Mouse (Mus musculus): Measurements from ENCODE around the gene Dpyd. TPM values are rescaled to one million over a fixed set of nuclear protein-coding genes. Genes with fewer than 3 reads are reported as not detected.

The Dpyd gene
- polyA plus RNA-seq, 1 experiment from 2014 or later = 16.0 TPM

DNA sequence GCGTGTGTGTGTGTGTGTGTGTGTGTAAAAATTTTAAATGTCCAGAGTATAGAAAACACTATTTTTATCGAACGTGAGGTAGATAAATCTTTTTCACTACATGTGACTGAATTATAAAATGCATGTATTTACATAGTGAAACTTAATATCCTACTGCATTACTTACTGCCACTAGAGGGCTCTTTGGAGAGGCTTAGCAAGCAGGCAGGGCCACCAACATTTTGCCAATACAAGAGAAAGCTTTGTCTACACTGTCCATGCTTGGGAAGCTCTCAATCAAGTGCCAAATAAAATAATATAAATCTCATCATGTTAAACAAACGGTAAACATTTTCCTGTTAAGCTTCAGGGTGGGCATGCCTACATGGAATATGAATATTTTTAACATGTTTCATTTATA, 429.9 kb downstream of the Dpyd start:
- Histone ChIP-seq H3K9me3 (no peaks in the 10 kb centered on the region), H3K4me2 (replicated peaks) (no peak overlapping the region), H3K9ac (no peak overlapping the region), H3K4me3 (no peak overlapping the region), H3K36me3 (no peaks in the 10 kb centered on the region), H3K27ac (no peak overlapping the region), H3K27me3 (no peaks in the 10 kb centered on the region), H3K4me1 (no peaks in the 10 kb centered on the region)
- 74% methylated on average over 4 of the region's 4 CpGs for WGBS
- ATAC-seq (ENCODE audit: insufficient number of reproducible peaks, insufficient read depth, low FRiP score, low TSS enrichment) = no peak

DNA sequence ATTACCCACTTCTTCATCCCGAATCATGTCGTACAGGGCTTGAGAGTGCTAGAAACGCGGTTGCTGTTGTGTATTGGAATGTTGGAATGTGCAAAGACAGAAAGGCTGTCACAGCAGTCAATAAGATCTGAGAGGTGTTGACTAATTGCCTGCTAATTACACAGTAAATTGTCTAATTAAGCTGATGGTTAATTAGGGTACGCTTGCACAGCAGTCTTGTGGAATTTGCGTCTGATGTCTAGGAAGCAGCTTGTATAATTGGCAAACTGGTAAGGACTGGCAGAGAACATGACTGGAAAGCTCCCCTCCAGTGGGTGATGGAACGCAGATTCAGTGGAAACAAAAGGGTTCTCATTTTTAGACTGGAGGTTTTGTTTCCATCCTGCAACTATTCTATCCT, 459.3 kb downstream of the Dpyd start:
- no peak overlapping the region for H3K9ac ChIP-seq
- no peaks in the 10 kb centered on the region for H3K36me3 ChIP-seq
- no peaks in the 10 kb centered on the region for H3K4me1 ChIP-seq
- ATAC-seq (ENCODE audit: insufficient number of reproducible peaks, insufficient read depth, low FRiP score, low TSS enrichment) = no peak
- no peak overlapping the region for H3K4me2 ChIP-seq (replicated peaks)
- 61% methylated on average over 7 of the region's 7 CpGs for WGBS
- no peak overlapping the region for H3K4me3 ChIP-seq
- no peak overlapping the region for H3K27ac ChIP-seq
- H3K9me3 ChIP-seq = no peaks in the 10 kb centered on the region
- H3K27me3 ChIP-seq = no peaks in the 10 kb centered on the region

DNA sequence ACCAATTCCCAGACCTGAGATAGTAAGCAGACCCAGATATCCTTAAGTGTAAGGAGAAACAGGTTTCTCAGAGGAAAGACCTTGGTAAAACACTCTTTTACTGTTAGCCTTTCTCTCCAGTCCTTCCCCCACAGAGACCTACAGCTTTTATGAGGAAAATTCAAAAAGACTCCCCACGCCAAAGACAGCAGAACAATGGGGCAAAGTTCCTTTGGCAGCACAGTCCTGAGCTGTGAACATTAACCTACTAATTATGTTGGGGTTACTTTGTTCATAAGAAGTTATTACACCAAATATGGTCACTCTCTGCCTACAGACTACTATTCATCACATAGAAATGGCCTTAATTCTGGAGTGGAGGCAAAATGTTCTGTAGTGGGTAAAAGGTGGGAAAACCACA, 480.7 kb downstream of the Dpyd start:
- H3K27me3 ChIP-seq = no peaks in the 10 kb centered on the region
- 59% methylated on average over 1 of the region's 1 CpGs for WGBS
- H3K4me3 ChIP-seq = no peak overlapping the region
- H3K27ac ChIP-seq = no peak overlapping the region
- ATAC-seq (ENCODE audit: insufficient number of reproducible peaks, insufficient read depth, low FRiP score, low TSS enrichment) = no peak
- no peaks in the 10 kb centered on the region for H3K36me3 ChIP-seq
- no peaks in the 10 kb centered on the region for H3K9me3 ChIP-seq
- no peak overlapping the region for H3K9ac ChIP-seq
- H3K4me2 ChIP-seq (replicated peaks) = no peak overlapping the region
- H3K4me1 ChIP-seq = no peaks in the 10 kb centered on the region

DNA sequence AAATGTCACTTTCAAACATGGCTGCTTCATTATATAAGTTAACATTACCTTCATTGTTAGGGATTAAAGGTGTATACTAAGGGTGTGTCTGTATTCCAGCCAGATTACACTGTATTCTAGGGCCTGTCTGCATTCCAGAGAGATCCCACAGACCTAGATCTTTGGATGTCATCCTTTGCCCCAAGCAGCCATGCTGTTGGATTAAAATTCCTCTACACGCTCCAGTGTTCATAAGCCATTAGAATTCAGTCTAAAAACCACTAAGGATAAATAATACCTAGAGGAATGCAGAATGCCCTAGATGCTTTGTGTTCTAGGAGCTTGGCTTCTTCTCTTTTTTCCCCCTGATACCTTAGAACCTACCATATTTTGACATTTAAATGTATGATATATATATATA, 494.2 kb downstream of the Dpyd start:
- ATAC-seq (ENCODE audit: insufficient number of reproducible peaks, insufficient read depth, low FRiP score, low TSS enrichment) = no peak
- Histone ChIP-seq H3K4me2 (replicated peaks) (no peak overlapping the region), H3K4me3 (no peak overlapping the region), H3K36me3 (no peaks in the 10 kb centered on the region), H3K27me3 (no peaks in the 10 kb centered on the region), H3K9me3 (no peaks in the 10 kb centered on the region), H3K9ac (no peak overlapping the region), H3K4me1 (no peaks in the 10 kb centered on the region), H3K27ac (no peak overlapping the region)
- WGBS = 88% methylated on average over 1 of the region's 1 CpGs

DNA sequence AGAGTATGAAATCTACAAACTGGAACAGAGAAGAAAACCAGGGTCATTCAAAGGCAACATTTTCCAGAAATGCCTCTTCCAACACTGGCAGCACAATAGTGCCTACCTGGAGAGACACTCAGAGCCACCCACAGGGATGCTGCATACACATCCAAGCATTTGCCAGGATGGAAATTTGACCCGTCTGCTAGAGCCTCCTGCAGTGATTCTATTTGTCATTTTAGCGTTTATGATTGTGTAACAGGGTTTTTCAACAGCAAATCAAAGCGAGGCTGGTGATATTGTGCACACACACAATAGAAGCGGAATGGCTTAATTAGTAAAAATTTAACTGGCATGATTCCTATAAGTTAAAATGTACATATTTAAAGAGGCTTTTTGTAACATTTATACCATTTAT, 501.3 kb downstream of the Dpyd start:
- no peaks in the 10 kb centered on the region for H3K36me3 ChIP-seq
- no peaks in the 10 kb centered on the region for H3K4me1 ChIP-seq
- no peaks in the 10 kb centered on the region for H3K9me3 ChIP-seq
- no peak for ATAC-seq (ENCODE audit: insufficient number of reproducible peaks, insufficient read depth, low FRiP score, low TSS enrichment)
- H3K4me2 ChIP-seq (replicated peaks) = no peak overlapping the region
- H3K4me3 ChIP-seq = no peak overlapping the region
- no peak overlapping the region for H3K27ac ChIP-seq
- no peaks in the 10 kb centered on the region for H3K27me3 ChIP-seq
- 57% methylated on average over 4 of the region's 4 CpGs for WGBS
- no peak overlapping the region for H3K9ac ChIP-seq

DNA sequence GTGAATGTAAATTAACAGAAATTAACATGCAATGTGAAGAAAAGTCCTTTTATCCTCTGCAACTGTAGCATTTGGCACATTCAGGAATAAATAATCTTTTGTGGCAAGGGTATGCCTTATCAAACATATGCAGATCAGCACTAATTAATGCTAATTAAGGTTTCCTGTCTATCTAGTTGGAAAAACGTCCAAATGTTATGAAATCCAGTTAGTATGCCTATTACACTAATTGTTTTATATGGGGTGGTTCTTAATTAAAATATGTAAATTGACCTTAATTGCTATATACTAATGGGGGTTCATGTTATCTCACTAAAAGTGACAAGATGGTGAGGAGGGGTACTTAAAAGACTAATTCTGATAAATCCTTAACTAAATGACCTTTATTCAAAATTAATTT, 501.7 kb downstream of the Dpyd start:
- H3K9me3 ChIP-seq = no peaks in the 10 kb centered on the region
- H3K4me3 ChIP-seq = no peak overlapping the region
- no peak overlapping the region for H3K4me2 ChIP-seq (replicated peaks)
- H3K27me3 ChIP-seq = no peaks in the 10 kb centered on the region
- no peaks in the 10 kb centered on the region for H3K4me1 ChIP-seq
- no peak overlapping the region for H3K27ac ChIP-seq
- H3K9ac ChIP-seq = no peak overlapping the region
- H3K36me3 ChIP-seq = no peaks in the 10 kb centered on the region
- ATAC-seq (ENCODE audit: insufficient number of reproducible peaks, insufficient read depth, low FRiP score, low TSS enrichment) = no peak
- WGBS = 18% methylated on average over 1 of the region's 1 CpGs

DNA sequence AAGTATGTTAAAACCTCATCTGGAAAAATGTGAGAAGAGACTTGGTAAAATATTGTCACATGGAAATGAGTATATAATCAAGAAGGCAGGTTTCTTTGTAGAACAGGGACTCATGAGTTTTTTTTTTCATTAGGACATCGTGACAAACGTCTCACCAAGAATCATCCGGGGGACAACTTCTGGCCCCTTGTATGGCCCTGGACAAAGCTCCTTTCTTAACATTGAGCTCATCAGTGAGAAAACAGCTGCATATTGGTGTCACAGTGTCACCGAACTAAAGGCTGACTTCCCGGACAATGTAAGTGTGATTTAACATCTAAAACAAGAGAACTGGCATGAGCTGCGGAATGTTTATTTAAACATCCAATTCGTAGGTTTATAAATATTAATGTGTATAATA, 502.8 kb downstream of the Dpyd start:
- no peaks in the 10 kb centered on the region for H3K36me3 ChIP-seq
- no peak overlapping the region for H3K4me3 ChIP-seq
- H3K27ac ChIP-seq = no peak overlapping the region
- H3K27me3 ChIP-seq = no peaks in the 10 kb centered on the region
- no peak overlapping the region for H3K9ac ChIP-seq
- no peak for ATAC-seq (ENCODE audit: insufficient number of reproducible peaks, insufficient read depth, low FRiP score, low TSS enrichment)
- no peak overlapping the region for H3K4me2 ChIP-seq (replicated peaks)
- H3K4me1 ChIP-seq = no peaks in the 10 kb centered on the region
- H3K9me3 ChIP-seq = no peaks in the 10 kb centered on the region
- WGBS = 57% methylated on average over 7 of the region's 7 CpGs

DNA sequence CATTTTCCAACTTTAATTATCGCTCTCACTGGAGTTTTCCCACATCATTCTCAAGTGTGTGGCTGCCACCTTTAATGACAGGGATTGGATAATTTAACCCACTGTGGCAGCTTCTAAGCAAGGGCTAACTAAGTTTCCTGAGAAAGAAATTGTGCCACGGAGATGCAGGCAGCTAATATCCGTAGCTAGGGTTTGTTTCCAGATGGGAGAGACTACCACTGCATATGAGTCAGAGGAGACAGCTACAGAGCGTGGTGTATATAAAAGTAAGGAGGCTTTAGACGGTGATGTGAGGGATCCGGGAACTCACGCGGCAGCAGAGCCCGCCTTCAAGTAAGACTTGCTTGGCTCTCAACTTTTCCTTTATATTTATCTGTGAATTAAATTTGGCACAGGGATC, 505.3 kb downstream of the Dpyd start:
- no peaks in the 10 kb centered on the region for H3K27me3 ChIP-seq
- ATAC-seq (ENCODE audit: insufficient number of reproducible peaks, insufficient read depth, low FRiP score, low TSS enrichment) = no peak

DNA sequence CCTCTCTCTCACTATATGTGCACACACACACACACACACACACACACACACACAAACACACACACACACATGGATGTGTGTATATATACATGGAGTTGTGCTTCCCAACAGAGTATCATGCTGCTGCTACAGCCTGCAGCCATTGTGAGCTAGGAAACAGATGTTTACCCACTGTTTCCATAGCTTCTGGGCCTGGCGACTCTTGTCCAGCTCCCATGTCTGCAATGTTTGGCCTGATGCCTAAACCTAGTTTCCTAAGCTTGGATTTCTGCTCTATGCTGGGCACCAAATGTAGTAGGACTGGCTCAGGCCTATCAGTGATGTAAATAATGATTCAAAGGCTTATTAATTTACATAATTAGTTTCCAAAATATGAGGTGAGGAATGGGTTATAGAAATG, 524.7 kb downstream of the Dpyd start:
- no peaks in the 10 kb centered on the region for H3K9me3 ChIP-seq
- H3K4me2 ChIP-seq (replicated peaks) = no peak overlapping the region
- H3K9ac ChIP-seq = no peak overlapping the region
- no peaks in the 10 kb centered on the region for H3K4me1 ChIP-seq
- no peaks in the 10 kb centered on the region for H3K36me3 ChIP-seq
- H3K4me3 ChIP-seq = no peak overlapping the region
- H3K27ac ChIP-seq = no peak overlapping the region
- no peaks in the 10 kb centered on the region for H3K27me3 ChIP-seq
- ATAC-seq (ENCODE audit: insufficient number of reproducible peaks, insufficient read depth, low FRiP score, low TSS enrichment) = no peak
- 46% methylated on average over 1 of the region's 1 CpGs for WGBS

More for the DNA sequence above, 505.3 kb downstream of the Dpyd start:
- WGBS = 75% methylated on average over 9 of the region's 9 CpGs
- H3K27ac ChIP-seq = no peak overlapping the region
- no peak overlapping the region for H3K4me2 ChIP-seq (replicated peaks)
- H3K4me1 ChIP-seq = no peaks in the 10 kb centered on the region
- no peaks in the 10 kb centered on the region for H3K9me3 ChIP-seq
- H3K4me3 ChIP-seq = no peak overlapping the region
- no peaks in the 10 kb centered on the region for H3K36me3 ChIP-seq
- H3K9ac ChIP-seq = no peak overlapping the region

DNA sequence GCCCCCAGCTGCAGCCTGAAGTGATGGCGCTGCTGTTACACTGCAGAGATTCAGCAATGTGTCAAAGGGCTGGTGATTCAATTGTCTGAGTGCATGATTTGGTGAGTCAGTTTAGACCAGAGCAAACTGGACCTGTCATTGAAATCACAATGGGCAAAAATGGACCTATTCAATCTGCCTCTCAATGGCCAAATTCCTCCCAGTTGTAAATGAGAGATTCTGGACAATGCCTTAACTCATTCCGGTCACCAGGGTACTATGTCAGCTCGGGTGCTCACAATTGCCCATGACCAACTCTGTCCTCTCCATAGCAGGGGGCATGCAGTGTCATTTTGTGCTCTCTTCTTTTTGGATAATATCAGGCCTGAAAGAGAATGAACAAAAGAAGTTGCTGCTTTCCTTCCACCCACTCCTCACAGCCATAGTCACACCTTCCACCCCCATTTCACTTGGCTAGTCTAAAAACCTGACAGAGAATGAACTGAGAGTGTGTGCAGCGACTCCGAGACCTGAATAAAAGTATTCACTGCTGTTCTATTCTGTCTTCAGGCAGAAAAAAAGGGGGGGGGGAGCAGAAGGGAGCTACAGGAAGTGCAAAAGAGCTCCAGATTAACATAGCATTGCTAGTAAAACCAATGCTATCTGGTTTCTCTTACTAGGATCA, 533.4 kb downstream of the Dpyd start:
- no peak overlapping the region for H3K4me3 ChIP-seq
- no peaks in the 10 kb centered on the region for H3K27me3 ChIP-seq
- H3K4me1 ChIP-seq = no peaks in the 10 kb centered on the region
- no peak for ATAC-seq (ENCODE audit: insufficient number of reproducible peaks, insufficient read depth, low FRiP score, low TSS enrichment)
- H3K9ac ChIP-seq = no peak overlapping the region
- WGBS = 44% methylated on average over 5 of the region's 5 CpGs
- no peak overlapping the region for H3K27ac ChIP-seq
- H3K36me3 ChIP-seq = no peaks in the 10 kb centered on the region
- H3K9me3 ChIP-seq = no peaks in the 10 kb centered on the region
- no peak overlapping the region for H3K4me2 ChIP-seq (replicated peaks)

DNA sequence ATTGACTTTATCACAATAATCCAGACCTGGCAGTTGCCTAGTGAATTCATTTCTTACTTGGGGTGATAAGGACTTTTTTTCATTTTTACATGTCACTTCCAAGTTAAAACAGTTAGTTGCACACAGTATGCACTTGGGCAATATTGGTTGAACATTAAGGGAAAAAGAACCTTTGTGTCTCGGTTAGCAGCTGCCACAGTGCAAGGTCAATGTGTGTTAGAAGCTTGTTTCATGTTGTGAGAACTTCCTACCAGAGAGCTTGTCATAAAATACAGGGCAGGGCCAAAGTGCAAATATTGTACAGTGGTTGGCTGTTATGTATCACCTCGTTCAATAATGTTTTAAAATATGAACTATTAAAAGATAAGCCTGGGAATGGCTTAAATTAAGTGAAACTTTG, 564.1 kb downstream of the Dpyd start:
- Histone ChIP-seq H3K9me3 (no peaks in the 10 kb centered on the region), H3K4me3 (no peak overlapping the region), H3K9ac (no peak overlapping the region), H3K4me2 (replicated peaks) (no peak overlapping the region), H3K36me3 (no peaks in the 10 kb centered on the region), H3K27ac (no peak overlapping the region), H3K27me3 (no peaks in the 10 kb centered on the region), H3K4me1 (no peaks in the 10 kb centered on the region)
- 67% methylated on average over 2 of the region's 2 CpGs for WGBS
- no peak for ATAC-seq (ENCODE audit: insufficient number of reproducible peaks, insufficient read depth, low FRiP score, low TSS enrichment)

DNA sequence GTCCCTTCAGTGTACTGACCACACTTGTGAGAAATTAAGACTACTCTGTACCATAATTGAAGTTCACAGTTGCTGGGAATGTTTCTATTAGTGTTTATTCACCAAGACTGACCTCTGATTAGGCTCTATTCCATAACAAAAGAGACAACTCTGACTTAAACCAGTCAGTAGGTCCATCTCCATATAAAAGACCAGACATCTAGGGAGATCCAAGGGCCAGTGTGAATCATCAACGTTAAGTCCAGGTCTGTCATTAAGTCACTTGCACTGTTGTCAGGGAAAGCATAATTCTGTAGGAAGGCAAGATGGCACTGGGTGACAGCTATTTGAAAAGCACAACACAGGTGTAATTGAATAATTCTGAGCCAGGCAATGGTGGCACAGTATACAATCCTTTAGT, 566.1 kb downstream of the Dpyd start:
- 79% methylated on average over 1 of the region's 1 CpGs for WGBS
- no peak overlapping the region for H3K27ac ChIP-seq
- H3K4me3 ChIP-seq = no peak overlapping the region
- H3K27me3 ChIP-seq = no peaks in the 10 kb centered on the region
- no peaks in the 10 kb centered on the region for H3K9me3 ChIP-seq
- no peak for ATAC-seq (ENCODE audit: insufficient number of reproducible peaks, insufficient read depth, low FRiP score, low TSS enrichment)
- H3K4me2 ChIP-seq (replicated peaks) = no peak overlapping the region
- H3K36me3 ChIP-seq = no peaks in the 10 kb centered on the region
- no peaks in the 10 kb centered on the region for H3K4me1 ChIP-seq
- no peak overlapping the region for H3K9ac ChIP-seq

DNA sequence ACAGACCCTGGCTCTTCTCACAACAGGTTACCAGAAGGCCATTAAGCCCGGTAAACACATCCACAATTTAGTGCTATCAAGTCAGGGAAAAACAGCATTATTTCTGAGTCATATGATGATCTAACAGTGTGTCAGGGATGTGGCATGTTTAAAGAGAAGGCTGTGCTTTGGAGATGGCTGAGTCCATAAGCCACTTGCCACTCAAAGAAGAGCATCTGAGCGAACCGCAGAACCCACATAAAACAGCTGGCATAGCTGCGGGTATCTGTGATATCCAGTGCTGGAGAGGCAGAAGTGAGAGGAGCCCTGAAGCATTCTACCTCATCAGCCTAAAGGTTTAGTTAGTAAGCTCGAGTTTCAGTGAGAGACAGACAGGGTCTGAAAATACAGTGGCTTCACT, 581.1 kb downstream of the Dpyd start:
- Histone ChIP-seq H3K27me3 (no peaks in the 10 kb centered on the region), H3K4me1 (no peaks in the 10 kb centered on the region), H3K4me2 (replicated peaks) (no peak overlapping the region), H3K9me3 (0 out of 2 replicates have a peak, but pooled peaks cover 4% of the 10 kb centered on the region), H3K27ac (no peak overlapping the region), H3K9ac (no peak overlapping the region), H3K36me3 (no peaks in the 10 kb centered on the region), H3K4me3 (no peak overlapping the region)
- no peak for ATAC-seq (ENCODE audit: insufficient number of reproducible peaks, insufficient read depth, low FRiP score, low TSS enrichment)
- WGBS = 62% methylated on average over 5 of the region's 5 CpGs

All from embryonic facial prominence, embryonic 12.5 days (tissue).